Mouse (Mus musculus): Measurements from ENCODE around the gene Chp1.
"Not testable (repeated sequence)": the region's sequence is repeated elsewhere in the genome, so short reads cannot be mapped to it uniquely, and the experiment has no call there.

Gene Chp1

GRCm38 (mm10) chr2:119547522-119548370 is at the start of gene Chp1, which contains the start of gene Exd1:
Gene Chp1, plus strand, starts transcription at chr2:119547697.
Gene Exd1, minus strand, starts transcription at chr2:119547627.
- peak; percentile 94 for DNase-seq (ENCODE audit: extremely low spot score, low read depth, low spot score)

GRCm38 (mm10) chr2:119498859-119499258 is 48.6 kb upstream of the Chp1 start:
- no peak for DNase-seq (ENCODE audit: extremely low spot score, low read depth, low spot score)

DNA sequence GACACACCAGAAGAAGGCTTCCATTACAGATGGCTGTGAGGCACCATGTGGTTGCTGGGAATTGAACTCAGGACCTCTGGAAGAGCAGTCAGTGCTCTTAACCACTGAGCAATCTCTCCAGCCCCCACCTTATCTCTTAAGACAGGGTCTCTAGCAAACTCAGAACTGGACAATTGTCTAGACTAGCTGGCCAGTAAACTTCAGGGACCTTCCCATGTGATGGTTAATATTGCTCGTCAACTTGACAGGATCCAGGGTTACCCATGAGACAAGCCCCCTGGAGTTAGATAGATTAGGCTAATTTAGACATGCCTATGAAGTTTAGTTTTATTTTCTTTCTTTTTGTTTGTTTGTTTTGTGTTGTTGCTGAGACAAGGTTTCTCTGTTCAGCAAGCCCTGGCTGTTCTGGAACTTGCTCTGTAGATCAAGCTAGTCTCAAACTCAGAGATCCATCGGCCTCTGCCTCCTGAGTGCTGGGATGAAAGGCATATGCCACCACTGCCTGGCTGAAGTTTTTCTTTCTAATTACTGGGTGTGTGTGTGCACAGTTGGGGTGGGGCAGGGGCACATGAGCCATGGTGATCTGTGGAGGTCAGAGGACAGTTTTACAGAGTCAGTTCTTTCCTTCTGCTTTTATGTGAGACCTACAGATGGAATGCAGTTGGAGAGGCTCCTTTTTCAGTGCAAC is 46.4 kb upstream of the Chp1 start:
- no peak for DNase-seq (ENCODE audit: extremely low spot score, low read depth, low spot score)

DNA sequence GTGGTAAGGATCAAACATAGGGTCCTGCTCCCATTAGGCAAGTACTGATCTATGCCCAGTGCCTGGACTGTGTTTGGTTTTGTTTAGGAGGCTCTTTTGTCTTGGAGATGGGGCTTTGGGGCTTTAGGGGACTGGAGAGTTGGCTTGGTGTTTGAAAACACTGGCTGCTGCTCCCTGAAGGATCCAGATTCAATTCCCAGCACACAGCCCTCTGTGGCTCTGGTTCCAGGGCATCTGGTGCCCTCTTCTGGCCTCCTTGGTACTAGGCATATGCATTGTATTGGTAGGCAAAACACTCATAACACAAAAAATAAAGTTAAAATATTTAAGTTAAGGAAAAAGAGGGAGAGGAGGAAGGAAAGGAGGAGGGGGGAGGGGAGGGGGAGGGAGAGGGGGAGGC is 40.4 kb upstream of the Chp1 start:
- no peak for DNase-seq (ENCODE audit: extremely low spot score, low read depth, low spot score)

DNA sequence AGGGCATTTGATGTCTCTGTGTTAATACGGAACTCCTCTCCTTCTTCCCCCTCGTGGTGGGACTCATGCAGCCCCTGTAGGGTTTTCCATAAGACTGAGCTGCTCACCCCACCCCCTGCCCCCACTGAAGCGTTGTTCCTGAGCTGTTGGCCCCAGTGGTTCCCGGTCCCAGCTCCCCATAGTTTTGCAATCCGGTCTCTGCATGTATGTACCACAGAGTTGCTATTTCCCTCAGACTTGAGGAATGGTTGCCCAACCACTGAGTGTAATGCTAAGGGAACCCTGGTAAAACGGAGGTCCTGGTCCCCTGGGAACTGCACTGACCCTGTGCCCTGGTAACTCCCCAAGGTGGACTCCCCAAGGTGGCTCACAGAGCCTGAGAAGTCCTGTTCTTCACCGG is 39.0 kb upstream of the Chp1 start:
- DNase-seq (ENCODE audit: extremely low spot score, low read depth, low spot score) = not testable (repeated sequence)

GRCm38 (mm10) chr2:119510856-119511255 is 36.6 kb upstream of the Chp1 start:
- DNase-seq (ENCODE audit: extremely low spot score, low read depth, low spot score) = no peak

GRCm38 (mm10) chr2:119512292-119512691 is 35.2 kb upstream of the Chp1 start:
- no peak for DNase-seq (ENCODE audit: extremely low spot score, low read depth, low spot score)

DNA sequence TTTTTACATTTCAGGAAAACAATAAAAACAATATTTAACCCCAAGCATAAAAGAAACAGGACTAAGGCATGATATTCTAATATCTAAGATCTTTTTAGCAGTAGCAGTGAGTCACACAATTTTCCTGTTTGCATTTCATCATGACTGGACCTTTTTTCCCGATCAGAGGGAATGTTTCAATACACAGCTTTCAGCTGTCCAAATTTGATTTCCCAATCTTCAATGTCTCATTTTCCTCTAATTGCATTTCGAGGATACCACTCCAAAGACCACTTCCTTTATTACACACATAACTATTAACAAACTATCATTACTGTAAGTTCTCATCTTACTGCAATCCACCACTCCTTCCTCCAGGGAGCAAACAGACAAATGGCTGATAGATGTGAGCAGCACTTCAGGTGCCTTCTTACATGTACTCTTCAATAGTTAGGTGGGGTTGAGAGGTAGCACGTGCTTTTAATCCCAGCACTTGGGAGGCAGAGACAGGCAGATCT is 33.4 kb upstream of the Chp1 start:
- no peak for DNase-seq (ENCODE audit: extremely low spot score, low read depth, low spot score)

DNA sequence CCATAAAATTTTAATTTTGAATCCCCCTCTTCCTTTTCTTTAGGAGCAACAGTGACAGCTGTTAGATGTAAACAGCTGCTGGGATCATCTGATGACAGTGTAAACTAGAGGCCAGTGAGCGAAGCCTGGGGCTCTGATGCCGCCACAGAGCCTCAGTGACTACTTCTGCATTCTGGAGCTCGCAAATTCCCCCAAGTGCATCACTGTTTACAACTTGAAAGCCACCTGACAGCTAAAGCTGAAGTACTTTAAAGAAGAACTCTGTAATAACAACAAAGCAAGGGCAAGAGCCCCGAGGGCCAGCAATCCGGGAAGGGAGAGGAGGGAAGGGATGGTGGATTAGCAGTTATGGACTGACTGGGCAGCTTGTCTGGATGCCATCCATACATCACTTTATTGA is 30.7 kb upstream of the Chp1 start:
- DNase-seq (ENCODE audit: extremely low spot score, low read depth, low spot score) = no peak

- DNase-seq (ENCODE audit: extremely low spot score, low read depth, low spot score) = no peak
Observed at GRCm38 (mm10) chr2:119520550-119520949, 26.9 kb upstream of the Chp1 start.

GRCm38 (mm10) chr2:119523836-119524235 is 23.7 kb upstream of the Chp1 start:
- DNase-seq (ENCODE audit: extremely low spot score, low read depth, low spot score) = no peak

DNA sequence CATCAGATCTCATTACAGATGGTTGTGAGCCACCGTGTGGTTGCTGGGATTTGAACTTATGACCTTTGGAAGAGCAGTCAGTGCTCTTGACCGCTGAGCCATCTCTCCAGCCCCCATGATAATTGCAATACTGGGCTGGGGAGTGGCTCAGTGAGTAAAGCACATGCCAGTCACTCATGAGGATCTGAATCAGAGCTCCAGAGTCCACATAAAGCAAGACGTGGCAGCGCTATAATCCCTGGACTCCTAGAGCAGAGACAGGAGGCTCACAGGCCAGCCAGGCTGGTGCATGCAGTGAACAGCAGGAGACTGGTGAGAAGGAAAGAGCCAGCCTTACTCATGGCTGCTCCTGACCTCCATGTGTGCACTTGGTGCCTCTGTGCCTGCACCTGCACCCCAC is 22.1 kb upstream of the Chp1 start:
- DNase-seq (ENCODE audit: extremely low spot score, low read depth, low spot score) = no peak

GRCm38 (mm10) chr2:119538802-119539201 is 8.7 kb upstream of the Chp1 start:
- DNase-seq (ENCODE audit: extremely low spot score, low read depth, low spot score) = no peak

DNA sequence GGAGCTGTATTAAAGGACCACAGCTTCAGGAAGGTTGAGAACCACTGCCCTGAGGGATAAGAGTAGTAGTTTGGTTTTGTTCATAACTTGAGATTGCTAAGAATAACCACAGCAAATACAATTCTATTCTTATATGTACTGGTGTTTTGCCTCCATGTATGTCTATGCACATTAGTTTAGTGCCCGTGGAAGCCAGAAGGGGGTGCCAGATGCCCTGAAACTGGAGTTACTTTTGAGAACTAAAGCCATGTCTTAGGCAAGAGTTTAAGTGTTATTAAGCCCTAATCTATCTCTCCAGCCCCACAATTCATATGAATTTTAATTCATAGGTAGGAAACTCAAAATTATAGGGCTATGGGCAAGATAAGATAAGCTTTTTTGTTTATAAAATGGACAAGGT is 5.4 kb upstream of the Chp1 start:
- no peak for DNase-seq (ENCODE audit: extremely low spot score, low read depth, low spot score)

- DNase-seq (ENCODE audit: extremely low spot score, low read depth, low spot score) = no peak
Observed at GRCm38 (mm10) chr2:119543656-119544055, 3.8 kb upstream of the Chp1 start.

DNA sequence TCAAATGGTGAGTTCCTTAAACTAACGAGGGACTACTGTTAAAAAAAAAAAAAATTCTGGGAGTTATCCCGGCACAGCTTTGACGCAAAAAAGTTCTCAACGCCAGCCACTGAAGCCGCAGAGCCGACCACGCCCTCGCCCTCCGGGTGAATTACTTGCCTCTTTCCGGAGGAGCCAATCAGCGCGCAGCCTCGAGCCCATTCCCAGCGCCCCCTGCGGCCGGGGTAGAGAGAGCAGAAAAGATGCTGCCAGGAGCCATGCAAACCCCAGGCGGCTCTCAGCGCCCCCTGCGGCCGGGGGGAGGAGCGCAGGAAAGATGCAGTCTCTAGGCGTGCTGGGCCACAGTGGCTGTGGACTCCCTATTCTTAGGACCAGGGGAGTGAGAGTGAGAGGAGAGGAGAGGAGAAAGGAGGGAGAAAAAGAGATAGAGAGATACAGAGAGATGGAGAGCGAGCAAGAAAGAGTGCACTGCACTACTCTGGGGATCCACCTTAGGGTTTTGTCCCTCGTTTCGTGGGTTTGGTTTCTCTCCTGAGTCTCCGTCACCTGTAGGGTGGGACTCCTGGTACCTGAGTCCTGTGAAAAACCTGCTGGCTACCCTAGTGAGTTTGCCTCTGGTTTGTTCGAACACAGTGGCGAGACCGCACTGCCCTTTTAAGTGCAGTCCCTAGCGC is 512 bp upstream of the Chp1 start:
- DNase-seq (ENCODE audit: extremely low spot score, low read depth, low spot score) = peak; percentile 31

DNA sequence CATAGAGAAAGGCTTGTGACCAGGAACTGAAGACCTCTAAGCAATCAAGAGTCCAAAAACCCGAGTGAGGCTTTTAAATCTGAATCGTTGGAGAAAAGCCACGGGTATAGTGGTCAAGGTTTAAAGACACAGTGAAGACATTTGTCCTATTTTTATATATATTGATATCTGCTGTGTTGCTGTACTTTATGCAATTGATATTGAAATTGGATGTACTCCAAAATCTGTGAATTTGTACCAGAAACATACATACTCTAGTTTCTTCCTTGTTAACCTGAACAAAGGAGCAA is 819 bp downstream of the Chp1 start:
- no peak for DNase-seq (ENCODE audit: extremely low spot score, low read depth, low spot score)

DNA sequence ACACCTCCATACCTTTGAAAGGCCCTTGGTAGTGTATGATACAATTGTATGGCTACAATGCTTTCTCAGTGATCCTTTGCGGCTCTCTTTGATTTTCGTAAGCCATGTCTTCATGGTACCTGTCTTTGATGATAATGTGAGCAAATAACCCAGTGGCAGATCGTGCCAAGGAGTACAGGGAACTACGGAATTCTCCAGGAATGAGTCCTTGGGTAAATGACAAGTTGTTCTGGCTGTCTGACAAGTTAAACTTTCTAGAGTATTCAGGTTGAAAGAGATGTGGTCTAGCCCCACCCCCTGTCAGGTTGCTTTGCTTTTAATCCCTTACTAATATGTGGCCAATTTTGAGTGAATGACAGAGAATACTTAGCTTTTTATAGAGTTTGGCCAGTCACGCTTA is 1.2 kb downstream of the Chp1 start:
- no peak for DNase-seq (ENCODE audit: extremely low spot score, low read depth, low spot score)

- no peak for DNase-seq (ENCODE audit: extremely low spot score, low read depth, low spot score)
Observed at GRCm38 (mm10) chr2:119549678-119550077, 2.2 kb downstream of the Chp1 start.

- DNase-seq (ENCODE audit: extremely low spot score, low read depth, low spot score) = no peak
Observed at GRCm38 (mm10) chr2:119558039-119558438, 10.5 kb downstream of the Chp1 start.

GRCm38 (mm10) chr2:119558737-119559340 is 11.3 kb downstream of the Chp1 start:
- DNase-seq (ENCODE audit: extremely low spot score, low read depth, low spot score) = no peak

All from hindlimb bud, embryonic 11.5 days (tissue).